Mouse (Mus musculus) spleen, postnatal 10 days (tissue): ENCODE measurements around the gene Ggct.

Experiments used
- DNase-seq, 2 experiments: peaks; one replicate each; pipeline ENCODE4 v3.0.0; 2021 to 2022; ENCODE audit warnings: low spot score in 2 of 2

Ggct gene

GRCm38 (mm10) chr6:54952542-54952941 is 40.2 kb downstream of the Ggct start:
- DNase-seq: no peak

GRCm38 (mm10) chr6:54948682-54949081 is 44.1 kb downstream of the Ggct start:
- no peak for DNase-seq

- DNase-seq: no peak
Observed at GRCm38 (mm10) chr6:54946241-54946953, 46.4 kb downstream of the Ggct start.

DNA sequence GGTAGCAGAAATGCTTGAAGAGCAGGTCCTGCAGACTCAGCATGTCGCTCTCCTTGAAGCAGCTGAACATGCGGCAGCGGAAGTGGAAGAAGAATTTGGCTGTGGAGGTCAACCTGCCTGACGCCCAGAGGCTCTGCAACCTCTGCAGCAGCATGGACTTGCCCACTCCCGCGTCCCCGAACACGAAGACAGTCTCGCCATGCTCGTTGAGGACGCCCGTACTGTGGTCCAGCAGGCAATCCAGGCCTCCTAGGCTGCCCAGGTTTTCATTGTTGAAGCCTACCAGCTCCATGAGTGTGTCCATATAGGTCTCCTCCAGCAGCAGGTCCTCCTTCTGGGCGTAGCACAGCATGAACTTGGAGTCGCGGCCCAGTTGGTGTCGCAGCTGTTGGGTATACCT is 48.2 kb downstream of the Ggct start:
- DNase-seq: no peak

DNA sequence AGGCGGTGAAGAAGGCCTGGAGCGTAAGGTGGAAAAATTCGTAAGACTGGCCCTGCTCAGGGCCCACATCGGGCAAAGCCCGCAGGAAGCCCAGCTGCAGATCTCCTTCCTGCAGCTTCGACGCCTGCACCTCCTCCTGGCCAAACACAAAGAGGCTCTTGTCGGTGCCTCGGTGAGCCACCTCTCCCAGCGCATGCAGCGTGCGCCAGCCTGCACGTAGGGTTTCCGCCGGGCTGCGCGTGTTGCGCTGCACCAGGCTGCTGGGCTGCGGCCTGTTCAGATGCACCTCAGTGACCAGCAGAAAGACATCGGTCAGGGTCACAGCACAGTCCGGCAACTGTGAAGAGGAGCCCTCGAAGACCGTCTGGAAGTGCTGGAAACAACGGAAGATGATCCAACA is 49.0 kb downstream of the Ggct start:
- DNase-seq: no peak

GRCm38 (mm10) chr6:54943292-54943691 is 49.5 kb downstream of the Ggct start:
- no peak for DNase-seq

DNA sequence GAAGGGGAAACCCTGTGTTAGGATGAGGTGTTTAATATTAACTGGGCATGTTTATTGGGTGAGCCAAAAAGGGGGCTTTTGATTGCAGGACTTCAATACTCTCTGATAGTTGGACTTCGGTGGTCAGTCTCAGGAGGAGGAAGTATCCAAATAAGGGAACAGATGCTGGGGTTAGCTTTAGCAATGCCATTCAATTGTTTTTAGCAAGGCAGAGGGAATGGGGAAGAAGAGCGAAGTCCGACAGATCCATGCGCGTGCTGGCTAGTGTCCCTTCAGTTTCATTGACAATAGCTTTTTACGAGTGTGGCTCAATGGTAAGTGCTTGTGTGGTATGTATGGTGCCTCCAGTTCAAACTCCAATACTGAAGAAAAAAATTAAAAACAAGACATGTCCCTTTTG is 51.6 kb downstream of the Ggct start:
- no peak for DNase-seq

DNA sequence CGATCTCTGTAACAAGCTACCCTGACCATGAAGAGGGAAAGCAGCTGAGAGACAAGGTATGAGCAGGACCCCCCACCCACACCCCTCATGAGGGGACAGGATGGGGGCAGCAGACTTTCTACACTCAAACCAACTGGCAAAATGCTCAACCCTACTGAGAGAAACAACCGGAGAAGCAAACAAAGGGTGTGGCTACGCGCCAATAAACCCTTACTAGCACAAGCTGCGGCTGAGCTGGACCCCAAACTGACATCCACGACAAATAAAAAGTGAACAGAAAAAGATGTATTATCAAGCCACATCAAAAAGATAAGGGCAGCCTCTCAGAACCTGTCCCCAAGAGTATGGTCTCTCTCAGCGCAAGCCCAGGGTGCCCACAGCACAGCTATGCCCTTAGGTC is 52.6 kb downstream of the Ggct start:
- no peak for DNase-seq

- DNase-seq: no peak
Observed at GRCm38 (mm10) chr6:54939631-54940030, 53.1 kb downstream of the Ggct start.

DNA sequence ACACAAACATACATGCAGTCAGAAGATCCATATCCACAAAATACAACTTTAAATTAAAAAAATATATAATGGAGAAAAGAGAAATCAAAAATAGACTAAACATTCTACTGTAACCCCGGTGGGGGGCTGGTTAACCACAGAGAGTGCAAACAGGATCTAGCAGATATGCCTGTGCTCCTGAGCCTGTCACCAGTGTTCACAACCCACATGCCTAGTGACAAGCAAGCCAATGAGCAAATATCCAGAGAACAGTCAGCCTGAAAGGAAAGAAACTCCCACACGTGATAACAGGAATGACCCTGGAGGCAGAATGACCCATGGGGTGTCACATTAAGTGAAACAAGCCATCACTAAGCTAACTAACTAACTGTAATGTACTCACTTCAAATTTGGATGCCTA is 56.3 kb downstream of the Ggct start:
- no peak for DNase-seq

DNA sequence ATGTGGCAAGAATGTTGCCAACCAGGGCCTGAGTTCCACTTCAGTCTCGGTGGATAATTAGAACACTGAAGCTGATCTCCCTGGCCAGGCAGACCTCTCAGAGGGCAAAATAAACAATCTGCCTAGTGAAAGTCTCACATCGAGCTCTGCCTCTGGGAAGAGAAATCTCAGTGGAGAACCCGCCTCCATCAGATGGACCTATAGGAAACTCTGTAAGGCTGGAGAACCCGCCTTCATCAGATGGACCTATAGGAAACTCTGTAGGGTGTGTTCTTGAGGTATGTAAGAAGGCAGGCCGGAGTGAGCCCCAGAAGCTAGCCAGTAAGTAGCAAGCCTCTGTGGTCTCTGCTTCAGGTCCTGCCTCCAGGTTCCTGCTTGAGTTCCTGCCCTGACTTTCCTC is 57.8 kb downstream of the Ggct start:
- no peak for DNase-seq

DNA sequence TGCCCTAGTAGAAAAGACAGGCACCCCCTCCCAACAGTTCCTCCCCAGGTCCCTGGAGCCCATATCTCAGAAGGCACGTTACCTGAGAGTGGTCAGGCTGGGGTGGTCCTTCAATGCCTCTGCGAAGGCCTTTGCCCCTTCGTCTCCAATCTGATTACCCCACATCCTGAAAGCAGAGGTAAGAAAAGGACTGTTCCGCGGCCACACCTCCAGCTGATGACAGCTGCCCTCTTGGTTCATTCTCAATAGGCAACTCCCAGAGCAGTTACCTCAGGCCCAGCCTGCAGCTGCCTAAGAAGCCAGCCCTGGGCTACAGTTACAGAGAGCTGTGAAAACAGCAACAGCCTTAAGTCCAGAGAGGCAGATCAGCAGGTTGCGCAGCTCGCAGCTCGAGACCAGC is 58.4 kb downstream of the Ggct start:
- no peak for DNase-seq

DNA sequence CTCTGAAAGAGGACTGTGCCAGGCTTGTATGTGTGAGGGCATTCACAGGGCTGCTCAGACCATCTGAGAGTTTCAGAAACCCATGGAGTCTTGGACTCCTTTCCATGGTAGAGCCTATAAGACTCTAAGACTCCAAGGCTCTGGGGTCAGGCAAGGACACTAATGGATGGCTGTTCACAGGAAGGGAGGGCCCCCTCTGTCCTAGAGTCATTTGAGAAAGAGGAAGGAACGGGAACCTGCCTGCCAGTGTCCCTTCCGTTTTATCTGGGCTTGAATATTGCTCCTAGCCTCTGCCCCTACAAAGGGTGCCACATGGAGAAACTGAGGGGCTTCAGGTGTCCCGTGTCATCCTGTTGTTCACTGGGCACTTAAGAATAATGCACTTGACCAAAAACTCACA is 58.9 kb downstream of the Ggct start:
- DNase-seq: no peak

DNA sequence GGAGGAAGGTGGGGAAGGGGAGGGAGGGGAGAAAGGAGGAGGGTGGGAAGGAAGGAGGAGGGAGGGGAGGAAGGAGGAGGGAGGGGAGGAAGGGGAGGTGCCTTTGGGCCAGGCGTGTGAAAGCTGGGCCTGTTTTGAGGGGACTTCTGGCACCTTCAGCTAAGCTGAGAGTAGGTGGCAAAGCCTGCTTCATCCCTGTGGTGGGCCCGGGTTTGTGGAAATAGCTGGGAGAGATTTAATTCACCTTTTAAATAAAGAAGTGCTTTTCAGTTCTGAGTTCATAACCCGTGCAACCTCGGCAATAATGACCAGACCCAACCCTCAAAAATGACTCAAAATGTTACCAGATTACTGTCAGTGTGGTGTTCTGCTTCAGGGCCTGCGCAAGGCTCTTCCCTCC is 59.5 kb downstream of the Ggct start:
- no peak for DNase-seq
